Mouse (Mus musculus): ENCODE results near the gene Sesn3. TPM values are rescaled to one million over a fixed set of nuclear protein-coding genes. Genes with fewer than 3 reads are reported as not detected.
A peak's percentile ranks its signal among the peaks of the same experiment; 100 is the strongest.
"Not testable (repeated sequence)": the region's sequence is repeated elsewhere in the genome, so short reads cannot be mapped to it uniquely, and the experiment has no call there.

Sesn3 gene
- polyA plus RNA-seq, 1 experiment from 2014 or later = 18.6 TPM

DNA sequence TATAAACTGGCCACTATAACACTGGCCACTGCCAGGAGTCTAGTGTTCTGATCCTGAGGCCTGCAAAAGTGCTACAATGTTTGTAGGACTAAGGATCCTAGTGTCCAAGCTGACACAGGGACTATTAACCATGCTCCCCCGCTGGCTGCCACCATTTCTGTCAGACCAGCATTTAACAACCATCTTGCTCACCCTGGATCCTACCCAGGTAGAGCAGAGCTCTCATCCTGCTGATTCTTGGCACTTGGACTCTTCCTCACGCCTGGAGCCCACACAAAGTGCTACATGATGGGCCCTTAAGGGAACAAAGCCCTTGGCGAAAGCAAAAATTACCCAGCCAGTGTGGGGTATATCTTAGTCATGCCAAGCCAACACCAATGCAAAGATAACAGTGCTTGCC lies 62.0 kb downstream of the Sesn3 start:
- 79% methylated on average over 3 of the region's 3 CpGs for WGBS
- no peak overlapping the region for H3K9ac ChIP-seq (replicated peaks)
- no peak for ATAC-seq (ENCODE audit: low FRiP score)
- no peaks in the 10 kb centered on the region for H3K9me3 ChIP-seq (replicated peaks)
- no peak overlapping the region for H3K4me3 ChIP-seq (replicated peaks)
- H3K36me3 ChIP-seq = peaks cover 4% of the 10 kb centered on the region; the same call in 1 of the 2 replicates
- H3K27me3 ChIP-seq (replicated peaks) = no peaks in the 10 kb centered on the region
- no peak overlapping the region for H3K4me2 ChIP-seq
- H3K4me1 ChIP-seq = no peaks in the 10 kb centered on the region
- H3K27ac ChIP-seq (replicated peaks) = no peak overlapping the region

- H3K4me3 ChIP-seq (replicated peaks) = no peak overlapping the region
- WGBS = 73% methylated on average over 3 of the region's 3 CpGs
These were observed 63.8 kb downstream of the Sesn3 start for GRCm38 (mm10) chr9:14338701-14339100.

GRCm38 (mm10) chr9:14342041-14342668 lies 67.3 kb downstream of the Sesn3 start:
- Histone ChIP-seq H3K4me2 (no peak overlapping the region), H3K27me3 (replicated peaks) (no peaks in the 10 kb centered on the region), H3K36me3 (no peaks in the 10 kb centered on the region), H3K27ac (replicated peaks) (no peak overlapping the region), H3K9ac (replicated peaks) (no peak overlapping the region), H3K4me1 (no peaks in the 10 kb centered on the region), H3K9me3 (replicated peaks) (no peaks in the 10 kb centered on the region), H3K4me3 (replicated peaks) (no peak overlapping the region)
- ATAC-seq (ENCODE audit: low FRiP score) = peak; percentile 90
- WGBS = 52% methylated on average over 4 of the region's 4 CpGs

More at GRCm38 (mm10) chr9:14338701-14339100, 63.8 kb downstream of the Sesn3 start:
- no peaks in the 10 kb centered on the region for H3K9me3 ChIP-seq (replicated peaks)
- no peak overlapping the region for H3K27ac ChIP-seq (replicated peaks)
- no peak overlapping the region for H3K4me2 ChIP-seq
- ATAC-seq (ENCODE audit: low FRiP score) = no peak
- H3K27me3 ChIP-seq (replicated peaks) = no peaks in the 10 kb centered on the region
- H3K36me3 ChIP-seq = no peaks in the 10 kb centered on the region
- H3K4me1 ChIP-seq = no peaks in the 10 kb centered on the region
- no peak overlapping the region for H3K9ac ChIP-seq (replicated peaks)

DNA sequence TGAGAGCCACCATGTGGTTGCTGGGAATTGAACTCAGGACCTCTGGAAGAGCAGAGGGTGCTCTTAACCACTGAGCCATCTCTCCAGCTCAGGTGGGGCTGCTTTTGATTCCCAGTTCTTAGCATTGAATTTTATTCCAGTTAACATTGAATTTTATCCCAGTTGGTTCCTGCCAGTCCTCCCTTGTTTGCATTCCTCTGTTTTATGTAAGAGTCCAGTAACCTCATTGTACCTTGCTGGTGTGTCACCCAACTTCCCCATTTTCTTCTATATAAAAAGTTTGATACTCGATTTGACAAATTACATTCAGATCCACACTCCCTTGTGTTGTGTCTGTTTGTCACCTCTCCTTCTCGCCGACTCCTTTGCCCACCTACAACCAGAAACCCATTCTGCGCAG lies 71.0 kb downstream of the Sesn3 start:
- WGBS = 87% methylated on average over 4 of the region's 4 CpGs
- H3K4me3 ChIP-seq (replicated peaks); ATAC-seq (ENCODE audit: low FRiP score); H3K9me3 ChIP-seq (replicated peaks); H3K36me3 ChIP-seq; H3K4me2 ChIP-seq; H3K27me3 ChIP-seq (replicated peaks); H3K9ac ChIP-seq (replicated peaks); H3K27ac ChIP-seq (replicated peaks); H3K4me1 ChIP-seq: not testable (repeated sequence)

GRCm38 (mm10) chr9:14348416-14348815 lies 73.5 kb downstream of the Sesn3 start:
- no peaks in the 10 kb centered on the region for H3K9me3 ChIP-seq (replicated peaks)
- no peak overlapping the region for H3K4me2 ChIP-seq
- no peak overlapping the region for H3K4me3 ChIP-seq (replicated peaks)
- WGBS = 61% methylated on average over 4 of the region's 4 CpGs
- H3K27me3 ChIP-seq (replicated peaks) = no peaks in the 10 kb centered on the region
- no peak overlapping the region for H3K27ac ChIP-seq (replicated peaks)
- H3K9ac ChIP-seq (replicated peaks) = no peak overlapping the region
- H3K36me3 ChIP-seq = no peaks in the 10 kb centered on the region
- H3K4me1 ChIP-seq = no peaks in the 10 kb centered on the region
- ATAC-seq (ENCODE audit: low FRiP score) = no peak

- Histone ChIP-seq H3K27me3 (replicated peaks) (no peaks in the 10 kb centered on the region), H3K4me3 (replicated peaks) (no peak overlapping the region), H3K4me1 (no peaks in the 10 kb centered on the region), H3K36me3 (no peaks in the 10 kb centered on the region), H3K27ac (replicated peaks) (no peak overlapping the region), H3K9ac (replicated peaks) (no peak overlapping the region), H3K4me2 (no peak overlapping the region), H3K9me3 (replicated peaks) (no peaks in the 10 kb centered on the region)
- ATAC-seq (ENCODE audit: low FRiP score) = no peak
- WGBS = 92% methylated on average over 5 of the region's 5 CpGs
These were observed 74.5 kb downstream of the Sesn3 start for GRCm38 (mm10) chr9:14349380-14349779.

DNA sequence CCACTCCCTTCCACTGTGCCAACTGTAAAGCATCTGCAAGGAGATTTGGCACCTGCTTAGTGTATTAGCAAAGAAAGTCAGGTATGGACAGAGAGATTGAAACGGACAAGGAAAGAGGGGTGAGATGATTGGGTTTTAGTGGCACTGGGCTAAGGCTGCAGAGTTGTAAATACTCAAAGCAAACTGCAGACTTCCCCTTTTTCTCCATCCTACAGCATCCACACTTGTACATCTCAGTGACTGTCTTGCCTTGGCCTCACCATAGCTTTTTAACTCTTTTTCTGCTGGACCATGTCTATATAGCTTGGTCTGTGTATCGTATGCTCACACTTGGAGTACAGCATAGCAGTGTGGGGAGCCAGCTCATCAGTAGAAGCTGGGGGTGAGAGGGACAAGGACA lies 75.9 kb downstream of the Sesn3 start:
- 81% methylated on average over 2 of the region's 2 CpGs for WGBS
- H3K9ac ChIP-seq (replicated peaks) = no peak overlapping the region
- H3K36me3 ChIP-seq = no peaks in the 10 kb centered on the region
- no peaks in the 10 kb centered on the region for H3K9me3 ChIP-seq (replicated peaks)
- ATAC-seq (ENCODE audit: low FRiP score) = no peak
- H3K4me1 ChIP-seq = peaks cover 5% of the 10 kb centered on the region; the same call in 1 of the 2 replicates
- H3K4me3 ChIP-seq (replicated peaks) = no peak overlapping the region
- H3K4me2 ChIP-seq = no peak overlapping the region
- no peaks in the 10 kb centered on the region for H3K27me3 ChIP-seq (replicated peaks)
- H3K27ac ChIP-seq (replicated peaks) = no peak overlapping the region

DNA sequence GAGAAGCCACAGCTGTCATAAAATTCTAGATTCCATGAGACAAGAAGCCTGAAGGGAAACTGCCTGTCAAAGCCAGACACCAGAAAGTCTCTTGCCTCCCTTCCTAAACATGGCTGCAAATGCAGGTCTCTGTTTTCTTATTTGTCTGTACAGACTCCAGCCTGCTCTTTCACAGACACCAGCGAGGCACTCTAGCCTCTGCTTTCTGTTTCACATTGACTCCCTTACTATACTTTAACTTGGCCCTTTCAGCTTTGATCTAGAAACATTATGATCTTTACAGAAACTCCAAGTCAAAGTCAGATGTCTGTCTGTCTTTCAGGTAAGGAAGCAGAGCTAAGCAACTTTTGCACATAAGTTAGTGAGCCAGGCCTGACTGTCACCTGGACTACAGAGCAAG lies 77.5 kb downstream of the Sesn3 start:
- Histone ChIP-seq H3K9me3 (replicated peaks) (no peaks in the 10 kb centered on the region), H3K27me3 (replicated peaks) (no peaks in the 10 kb centered on the region), H3K9ac (replicated peaks) (no peak overlapping the region), H3K4me1 (peaks cover 5% of the 10 kb centered on the region; the same call in 1 of the 2 replicates), H3K4me2 (no peak overlapping the region), H3K4me3 (replicated peaks) (no peak overlapping the region), H3K27ac (replicated peaks) (no peak overlapping the region), H3K36me3 (peaks cover 9% of the 10 kb centered on the region; the same call in 1 of the 2 replicates)
- WGBS = 86% methylated on average over 1 of the region's 1 CpGs
- ATAC-seq (ENCODE audit: low FRiP score) = no peak

- Histone ChIP-seq H3K27ac (replicated peaks) (0 out of 2 replicates have a peak overlapping the region, but pooled peaks have one; percentile 41), H3K36me3 (peaks cover 13% of the 10 kb centered on the region), H3K4me3 (replicated peaks) (no peak overlapping the region), H3K4me2 (no peak overlapping the region), H3K9ac (replicated peaks) (no peak overlapping the region), H3K27me3 (replicated peaks) (no peaks in the 10 kb centered on the region), H3K9me3 (replicated peaks) (no peaks in the 10 kb centered on the region), H3K4me1 (peaks cover 5% of the 10 kb centered on the region; the same call in 1 of the 2 replicates)
- 48% methylated on average over 6 of the region's 6 CpGs for WGBS
- ATAC-seq (ENCODE audit: low FRiP score) = no peak
These were observed 80.0 kb downstream of the Sesn3 start for GRCm38 (mm10) chr9:14354852-14355251.

GRCm38 (mm10) chr9:14357033-14357432 lies 82.2 kb downstream of the Sesn3 start:
- 77% methylated on average over 4 of the region's 4 CpGs for WGBS
- Histone ChIP-seq H3K36me3 (peaks cover 13% of the 10 kb centered on the region), H3K4me2 (no peak overlapping the region), H3K4me3 (replicated peaks) (no peak overlapping the region), H3K27me3 (replicated peaks) (no peaks in the 10 kb centered on the region), H3K4me1 (peaks cover 5% of the 10 kb centered on the region; the same call in 1 of the 2 replicates), H3K9ac (replicated peaks) (no peak overlapping the region), H3K27ac (replicated peaks) (no peak overlapping the region), H3K9me3 (replicated peaks) (no peaks in the 10 kb centered on the region)
- ATAC-seq (ENCODE audit: low FRiP score) = no peak

DNA sequence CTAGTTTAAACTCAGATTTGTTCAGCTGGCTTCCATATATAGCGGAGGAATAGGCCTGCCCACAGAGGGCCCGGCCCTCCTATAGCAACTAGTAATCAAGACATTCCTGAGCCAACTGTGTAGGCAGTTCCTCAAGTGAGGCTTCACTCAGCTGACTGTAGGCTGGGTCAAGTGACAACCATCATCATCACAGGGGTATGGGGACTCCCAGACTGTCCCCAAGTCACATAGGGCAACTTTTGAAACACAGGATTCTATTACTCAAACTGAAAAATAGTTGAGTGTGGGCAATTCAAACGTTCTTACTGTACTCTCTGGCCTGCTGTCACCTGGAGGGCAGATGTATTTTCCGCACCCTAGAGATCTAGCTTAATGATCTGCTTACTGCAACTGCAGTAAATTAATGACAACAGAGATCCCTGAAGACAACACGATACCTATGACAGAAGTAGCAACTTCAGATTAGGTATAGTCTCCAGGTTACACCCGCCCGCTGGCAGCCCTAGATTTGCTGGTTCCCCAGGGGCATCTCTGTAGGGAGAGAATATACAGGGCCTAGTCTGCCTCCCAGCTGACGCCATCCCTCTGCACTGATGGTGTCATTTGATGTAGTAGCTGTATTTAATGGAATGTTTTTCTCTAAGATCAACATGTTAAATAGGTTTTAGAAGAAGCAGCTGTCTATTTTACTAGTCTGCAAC lies 87.4 kb downstream of the Sesn3 start:
- 83% methylated on average over 8 of the region's 8 CpGs for WGBS
- Histone ChIP-seq H3K9me3 (replicated peaks) (no peaks in the 10 kb centered on the region), H3K36me3 (peaks cover 5% of the 10 kb centered on the region), H3K27me3 (replicated peaks) (no peaks in the 10 kb centered on the region), H3K9ac (replicated peaks) (no peak overlapping the region), H3K4me2 (no peak overlapping the region), H3K4me1 (no peaks in the 10 kb centered on the region), H3K27ac (replicated peaks) (no peak overlapping the region), H3K4me3 (replicated peaks) (no peak overlapping the region)
- ATAC-seq (ENCODE audit: low FRiP score) = no peak

- 82% methylated on average over 6 of the region's 6 CpGs for WGBS
- no peak; the same call in 1 of the 2 replicates for ATAC-seq (ENCODE audit: low FRiP score)
- H3K36me3 ChIP-seq = no peaks in the 10 kb centered on the region
- H3K4me3 ChIP-seq (replicated peaks) = no peak overlapping the region
- H3K9me3 ChIP-seq (replicated peaks) = no peaks in the 10 kb centered on the region
- H3K9ac ChIP-seq (replicated peaks) = no peak overlapping the region
- H3K27me3 ChIP-seq (replicated peaks) = no peaks in the 10 kb centered on the region
- H3K4me2 ChIP-seq = no peak overlapping the region
- no peak overlapping the region for H3K27ac ChIP-seq (replicated peaks)
- no peaks in the 10 kb centered on the region for H3K4me1 ChIP-seq
These were observed 88.7 kb downstream of the Sesn3 start for GRCm38 (mm10) chr9:14363540-14363939.
